Mouse (Mus musculus) lung, postnatal 0 days (tissue): Measurements from ENCODE around the gene Ctnnbl1. TPM values are rescaled to one million over a fixed set of nuclear protein-coding genes. Genes with fewer than 3 reads are reported as not detected.

Experiments
- ATAC-seq: fragments of 200-750 bp; cut with Nextera tagmentation; 2 replicates; pipeline ENCODE4 v1.8.0; 2017; ENCODE audit warnings: moderate library complexity
- DNase-seq: peaks from one replicate; pipeline ENCODE4 v3.0.0-alpha.2; 2016; ENCODE audit warnings: low spot score
- H3K27ac ChIP-seq: fragments of 300-500 bp; sonication (generic); 2 replicates; pipeline ENCODE4 v1.5.1; 2014; ENCODE audit warnings: antibody characterized with exemption, mild to moderate bottlenecking, low read length, mixed read lengths
- H3K27me3 ChIP-seq: fragments of 300-500 bp; sonication (generic); replicated peaks from 2 replicates; pipeline ENCODE4 v1.6.1; 2014; ENCODE audit warnings: low read length, mixed read lengths; ENCODE audit not compliant: insufficient read depth
- H3K36me3 ChIP-seq: fragments of 300-500 bp; sonication (generic); 2 replicates; pipeline ENCODE4 v1.6.1; 2014; ENCODE audit warnings: low read length, mixed read lengths; ENCODE audit not compliant: insufficient read depth
- H3K4me1 ChIP-seq: fragments of 300-500 bp; sonication (generic); 2 replicates; pipeline ENCODE4 v1.6.1; 2014; ENCODE audit warnings: antibody characterized with exemption, low read depth, low read length, mixed read lengths; ENCODE audit not compliant: insufficient read depth
- H3K4me2 ChIP-seq: fragments of 300-500 bp; sonication (generic); replicated peaks from 2 replicates; pipeline ENCODE4 v1.6.1; 2014; ENCODE audit warnings: low read depth, mild to moderate bottlenecking, low read length, moderate library complexity, mixed read lengths
- H3K4me3 ChIP-seq: fragments of 300-500 bp; sonication (generic); 2 replicates; pipeline ENCODE4 v1.5.1; 2014; ENCODE audit warnings: low read depth, low read length
- H3K9ac ChIP-seq: fragments of 300-500 bp; sonication (generic); replicated peaks from 2 replicates; pipeline ENCODE4 v1.6.1; 2014; ENCODE audit warnings: low read depth, mild to moderate bottlenecking
- H3K9me3 ChIP-seq: fragments of 300-500 bp; sonication (generic); 2 replicates; pipeline ENCODE4 v1.6.1; 2016; ENCODE audit warnings: low read length, mixed read lengths
- CTCF ChIP-seq: IDR thresholded peaks from 2 replicates; pipeline ENCODE4 v1.5.1; 2016; ENCODE audit warnings: antibody characterized with exemption, mild to moderate bottlenecking
- EP300 ChIP-seq: IDR thresholded peaks from 2 replicates; pipeline ENCODE4 v1.6.1; 2016; ENCODE audit warnings: antibody characterized with exemption, mild to moderate bottlenecking, control low read depth
- WGBS: fragments of 180-500 bp; shearing (Covaris S2); extraction: QIAGEN DNeasy Blood & Tissue Kit; methylation state at CpG from one replicate; pipeline ENCODE4 v1.1.7; 2014; 5-methylcytosine and 5-hydroxymethylcytosine counted together
- polyA plus RNA-seq: library from polyadenylated mRNA; unstranded; fragments of >200 nt; fragmentation: Nextera tagmentation; extraction: Ambion mirVana; gene quantifications from 2 replicates; pipeline ENCODE4 v1.2.1, GENCODE M21; 2015

Ctnnbl1 gene
- polyA plus RNA-seq, 1 experiment from 2014 or later: 30.8 TPM

GRCm38 (mm10) chr2:157936676-157937075 is 199.5 kb downstream of the Ctnnbl1 start:
- TF ChIP-seq EP300: no peak
- TF ChIP-seq CTCF: no peak
- no peaks in the 10 kb centered on the region for H3K9me3 ChIP-seq
- H3K4me3 ChIP-seq: no peak overlapping the region
- no peaks in the 10 kb centered on the region for H3K4me1 ChIP-seq
- DNase-seq (no peak), ATAC-seq (no peak)
- no peak overlapping the region for H3K27ac ChIP-seq
- WGBS: 82% methylated on average over 4 of the region's 4 CpGs
- no peaks in the 10 kb centered on the region for H3K36me3 ChIP-seq
- no peak overlapping the region for H3K9ac ChIP-seq
- H3K4me2 ChIP-seq: no peak overlapping the region
- H3K27me3 ChIP-seq: peaks cover 8% of the 10 kb centered on the region; the same call in 1 of the 2 replicates

GRCm38 (mm10) chr2:157940586-157941185 is 203.5 kb downstream of the Ctnnbl1 start:
- Histone ChIP-seq H3K4me3 (no peak overlapping the region), H3K4me1 (0 out of 2 replicates have a peak, but pooled peaks cover 2% of the 10 kb centered on the region), H3K9me3 (no peaks in the 10 kb centered on the region), H3K36me3 (no peaks in the 10 kb centered on the region), H3K27ac (no peak overlapping the region), H3K9ac (no peak overlapping the region), H3K4me2 (no peak overlapping the region), H3K27me3 (peaks cover 14% of the 10 kb centered on the region; the same call in 1 of the 2 replicates)
- ATAC-seq (no peak), DNase-seq (no peak)
- WGBS: 6% methylated on average over 18 of the region's 18 CpGs
- TF ChIP-seq EP300: no peak
- no peak for TF ChIP-seq CTCF

Other genes with a start within 250 kb of the Ctnnbl1 start
- 101 and 151 TPM in 2 replicates for gene Nnat, start 177.3 kb upstream of the Ctnnbl1 start, polyA plus RNA-seq
- gene Blcap, start 166.1 kb upstream of the Ctnnbl1 start, polyA plus RNA-seq: 59.0 and 68.8 TPM in 2 replicates
- gene Vstm2l, start 177.3 kb downstream of the Ctnnbl1 start, polyA plus RNA-seq: not detected in 2 replicates